Mouse (Mus musculus): Measurements from ENCODE around the gene Adap2. TPM values are rescaled to one million over a fixed set of nuclear protein-coding genes. Genes with fewer than 3 reads are reported as not detected.

Adap2 gene
- 8.3 and 12.6 TPM in 2 replicates for polyA plus RNA-seq (2012; rRNA removed)

DNA sequence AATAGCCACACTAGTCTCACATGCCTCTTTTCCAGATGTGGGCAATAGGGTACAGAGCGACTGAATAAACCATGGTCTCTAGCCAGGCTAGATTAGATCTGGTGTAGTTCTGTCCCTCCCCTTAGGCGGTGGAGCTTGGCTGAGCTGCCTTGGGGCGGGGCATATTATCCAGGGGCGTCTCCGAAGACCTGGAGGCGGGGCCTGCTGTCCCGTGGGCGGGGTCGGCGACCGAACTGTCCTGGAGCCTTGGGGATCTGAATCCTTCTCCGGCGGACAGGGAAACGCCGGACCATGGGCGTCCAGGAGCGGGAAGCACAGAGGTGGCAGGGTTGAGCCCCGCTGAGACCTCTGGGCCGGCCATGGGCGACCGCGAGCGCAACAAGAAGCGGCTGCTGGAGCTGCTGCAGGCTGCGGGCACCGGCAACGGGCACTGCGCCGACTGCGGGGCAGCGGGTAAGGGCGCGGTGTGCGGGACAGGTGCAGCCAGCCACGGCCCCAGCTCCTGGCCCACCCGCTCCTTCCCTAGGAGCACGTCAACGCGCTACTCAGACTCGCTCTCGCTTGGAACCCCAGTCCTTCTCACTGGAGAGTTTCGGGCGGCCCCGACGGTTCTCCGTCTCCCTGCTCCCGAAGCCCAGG, at the start of gene Adap2:
Gene Adap2 (plus strand): TSS at position 249 of the 639 bp plus-strand sequence.

DNA sequence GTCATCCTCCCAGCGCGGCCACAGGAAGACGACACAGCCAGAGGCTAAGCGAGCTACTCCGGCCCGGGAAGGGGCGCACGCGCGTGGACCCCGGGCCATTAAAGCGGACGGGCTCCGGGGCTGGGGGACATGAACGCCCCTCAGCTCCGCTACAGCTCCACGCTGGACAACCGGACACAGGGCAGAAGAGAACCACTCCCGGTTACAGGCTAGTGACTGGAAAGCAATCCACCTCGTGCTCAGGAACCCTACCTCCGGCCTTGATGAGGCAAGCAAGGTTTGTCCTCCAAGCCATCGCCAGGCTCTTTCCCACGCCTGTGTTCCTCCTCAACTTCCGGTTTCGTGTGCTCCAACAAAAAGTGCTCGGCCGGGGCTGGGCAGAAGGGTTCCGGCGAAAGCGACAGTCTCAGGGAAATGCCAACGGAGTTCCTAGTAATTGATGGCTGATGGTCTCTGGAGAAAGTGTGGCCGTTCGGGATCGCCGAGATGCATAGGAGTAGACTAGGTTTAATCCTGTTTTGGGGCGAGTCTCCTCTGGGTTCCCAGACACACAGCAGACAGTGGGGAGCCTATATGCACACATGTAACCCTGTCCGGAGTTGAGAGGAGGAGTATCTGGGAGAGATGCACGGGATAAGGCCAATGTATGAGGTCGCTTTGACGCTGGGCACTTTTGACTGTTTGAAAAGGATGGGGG, 11.9 kb upstream of the Adap2 start, which contains the start of gene Tefm:
Gene Tefm (minus strand): TSS at position 351 of the 697 bp plus-strand sequence.

DNA sequence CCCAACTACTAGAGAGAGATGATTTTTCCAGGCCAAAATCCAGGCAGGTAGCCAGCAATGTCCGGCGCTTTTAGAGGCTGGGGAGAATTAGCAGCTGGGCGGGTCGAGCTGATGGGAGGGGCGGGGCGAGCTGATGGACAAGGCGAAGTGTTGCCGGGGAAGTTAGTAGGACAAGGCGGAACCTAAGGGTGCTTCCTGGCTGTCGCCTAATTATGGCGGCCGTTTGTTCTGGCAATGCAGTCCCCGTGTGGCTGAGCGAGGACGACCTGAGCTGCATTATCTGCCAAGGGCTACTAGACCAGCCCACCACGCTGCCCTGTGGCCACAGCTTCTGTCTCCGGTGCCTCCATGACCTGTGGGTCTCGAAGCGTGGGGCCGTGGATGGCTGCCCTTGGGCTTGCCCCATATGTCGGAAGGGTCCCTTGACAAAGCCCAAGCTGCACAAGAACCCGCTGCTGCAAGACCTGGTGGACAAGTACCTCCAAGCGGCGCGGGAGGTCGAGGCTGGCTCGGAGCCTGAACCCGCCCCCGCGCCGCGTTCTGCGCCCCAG, 29.9 kb downstream of the Adap2 start, which contains the start of gene Rnf135:
Gene Rnf135 (plus strand): TSS at position 147 of the 551 bp plus-strand sequence.

DNA sequence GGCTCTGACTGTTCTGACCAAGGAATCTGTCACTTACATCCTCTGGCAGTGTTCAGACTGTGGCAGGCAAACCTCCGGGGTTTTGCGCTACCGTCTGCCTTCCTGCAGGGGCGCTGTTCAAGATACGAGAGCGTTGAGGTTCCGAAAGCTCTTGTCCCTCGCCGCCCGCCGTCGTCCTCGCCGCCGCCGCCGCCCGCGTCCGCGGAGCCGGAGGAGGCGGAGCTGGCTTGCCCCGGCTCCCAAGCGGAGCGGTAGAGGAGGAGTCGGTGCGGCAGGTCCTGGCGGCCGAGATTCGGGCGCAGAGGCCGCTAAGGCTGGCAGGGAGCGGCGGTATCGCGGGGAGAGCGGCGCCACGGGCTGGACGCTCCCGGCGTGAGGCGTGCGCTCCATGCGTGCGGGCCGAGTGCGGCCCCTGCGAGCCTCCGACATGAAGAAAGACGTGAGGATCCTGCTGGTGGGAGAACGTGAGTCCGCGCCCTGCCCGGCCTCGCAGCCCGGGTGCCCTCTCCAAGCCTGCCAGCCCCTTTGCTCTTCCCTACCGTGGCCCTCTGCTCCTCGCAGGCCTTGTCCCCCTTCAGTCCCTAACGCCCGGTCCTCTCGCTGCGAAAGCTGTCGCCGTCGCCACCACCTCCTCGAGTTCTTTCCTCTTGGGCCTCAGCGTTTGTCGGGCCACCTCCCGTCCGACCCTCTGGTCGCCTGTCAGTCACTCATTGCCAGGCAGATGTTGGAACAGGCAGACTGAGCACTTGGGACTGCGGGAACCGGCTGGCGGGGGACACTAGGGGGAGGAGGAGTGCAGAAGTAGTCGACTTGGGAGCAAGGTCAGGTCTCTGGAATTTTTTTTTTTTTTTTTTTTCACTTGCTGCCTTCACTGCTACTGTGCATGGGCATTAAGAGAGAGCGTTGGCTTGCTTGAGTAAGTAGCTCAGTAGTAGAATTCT, 55.2 kb downstream of the Adap2 start, which contains the start of gene Rhot1:
Gene Rhot1 (plus strand): TSS at position 160 of the 941 bp plus-strand sequence.

Other genes starting within 250 kb of the Adap2 start
- gene Utp6, start 191.7 kb upstream of the Adap2 start, polyA plus RNA-seq (2012; rRNA removed) = 2.9 and 4.1 TPM in 2 replicates
- gene Suz12, start 161.0 kb upstream of the Adap2 start, polyA plus RNA-seq (2012; rRNA removed) = 2.8 and 3.2 TPM in 2 replicates
- 9.0 and 9.5 TPM in 2 replicates for gene Crlf3, start 73.1 kb upstream of the Adap2 start, polyA plus RNA-seq (2012; rRNA removed)
- gene Atad5, start 64.7 kb upstream of the Adap2 start, polyA plus RNA-seq (2012; rRNA removed) = 0.63 and 0.67 TPM in 2 replicates
- gene Tefm, start 11.9 kb upstream of the Adap2 start, polyA plus RNA-seq (2012; rRNA removed) = 2.4 and 3.5 TPM in 2 replicates
- 10.9 and 16.3 TPM in 2 replicates for gene Rnf135, start 29.7 kb downstream of the Adap2 start, polyA plus RNA-seq (2012; rRNA removed)
- gene Rhot1, start 54.9 kb downstream of the Adap2 start, polyA plus RNA-seq (2012; rRNA removed) = 7.1 and 9.4 TPM in 2 replicates
- gene Rhbdl3, start 146.8 kb downstream of the Adap2 start, polyA plus RNA-seq (2012; rRNA removed) = 5.6 and 6.6 TPM in 2 replicates
- gene 5730455P16Rik, start 223.9 kb downstream of the Adap2 start, polyA plus RNA-seq (2012; rRNA removed) = 3.5 and 4.7 TPM in 2 replicates
- gene Zfp207, start 229.2 kb downstream of the Adap2 start, polyA plus RNA-seq (2012; rRNA removed) = 92.7 and 103 TPM in 2 replicates

Data from ovary, adult 2 months (tissue).